Mouse (Mus musculus): Measurements from ENCODE around the gene Trip12. TPM values are rescaled to one million over a fixed set of nuclear protein-coding genes. Genes with fewer than 3 reads are reported as not detected.

Trip12 gene
- polyA plus RNA-seq, 1 experiment from 2014 or later, result 82.7 TPM

DNA sequence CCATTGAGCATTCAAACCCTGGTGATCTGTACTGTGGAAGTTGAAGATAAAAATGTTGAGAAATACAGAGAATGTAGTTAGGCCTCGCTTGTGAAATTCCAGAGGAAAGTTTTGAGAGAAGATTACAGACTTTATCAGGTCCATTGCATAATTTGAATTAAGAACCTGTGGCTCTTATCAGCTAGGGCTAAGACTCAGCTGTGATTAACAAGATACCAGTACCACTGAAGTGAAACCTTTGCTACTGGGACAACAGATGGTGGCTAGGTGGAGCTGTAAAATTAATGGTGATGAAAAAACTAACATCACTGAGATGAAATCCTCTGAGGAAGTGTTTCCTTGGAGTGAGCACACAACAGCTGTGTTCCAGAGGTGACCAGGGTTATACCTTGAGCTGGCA lies 100.2 kb downstream of the Trip12 start:
- DNase-seq (ENCODE audit: low spot score) (no peak), ATAC-seq (replicated peaks; ENCODE audit: insufficient number of reproducible peaks, low FRiP score, low TSS enrichment, low read depth) (no peak)
- 85% methylated on average over 1 of the region's 1 CpGs for WGBS
- no peak overlapping the region for H3K4me2 ChIP-seq (ENCODE audit: low read depth, low read length)
- H3K4me1 ChIP-seq (ENCODE audit: control insufficient read depth, insufficient read depth, low read length), result no peaks in the 10 kb centered on the region
- no peak overlapping the region for H3K27ac ChIP-seq (replicated peaks; ENCODE audit: low read depth, low read length)
- H3K4me3 ChIP-seq (ENCODE audit: low read depth, low read length), result no peak overlapping the region
- no peaks in the 10 kb centered on the region; the same call in 1 of the 2 replicates for H3K36me3 ChIP-seq (replicated peaks; ENCODE audit: control insufficient read depth, insufficient read depth, low read depth, low read length)
- no peaks in the 10 kb centered on the region for H3K27me3 ChIP-seq (ENCODE audit: control insufficient read depth, insufficient read depth, low read length)
- no peak overlapping the region for H3K9ac ChIP-seq (replicated peaks; ENCODE audit: low read length)
- no peaks in the 10 kb centered on the region for H3K9me3 ChIP-seq (replicated peaks; ENCODE audit: control insufficient read depth, low read length)

DNA sequence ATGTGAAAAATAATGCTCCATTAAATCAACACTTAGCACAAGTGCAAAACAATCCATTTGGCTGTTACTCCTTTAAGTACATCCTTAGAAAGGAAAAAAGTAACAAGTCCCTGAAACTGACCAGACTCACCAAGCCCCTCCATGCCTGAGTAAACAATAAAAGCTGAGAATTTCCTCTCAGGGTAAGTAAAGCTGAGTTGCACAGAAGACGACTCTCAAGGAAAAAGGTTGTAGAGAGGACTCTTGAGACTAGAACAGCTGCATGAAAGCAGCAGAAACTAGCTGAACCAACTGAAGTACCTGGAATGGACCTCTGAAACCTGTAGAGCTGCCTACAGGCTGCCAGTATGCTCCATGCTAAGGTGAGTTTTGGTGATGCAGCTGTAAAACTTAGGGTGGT lies 103.2 kb downstream of the Trip12 start:
- Histone ChIP-seq H3K4me1 (ENCODE audit: control insufficient read depth, insufficient read depth, low read length) (no peaks in the 10 kb centered on the region), H3K4me2 (ENCODE audit: low read depth, low read length) (no peak overlapping the region), H3K4me3 (ENCODE audit: low read depth, low read length) (no peak overlapping the region), H3K36me3 (replicated peaks; ENCODE audit: control insufficient read depth, insufficient read depth, low read depth, low read length) (no peaks in the 10 kb centered on the region; the same call in none of the 2 replicates), H3K27me3 (ENCODE audit: control insufficient read depth, insufficient read depth, low read length) (no peaks in the 10 kb centered on the region), H3K9me3 (replicated peaks; ENCODE audit: control insufficient read depth, low read length) (no peaks in the 10 kb centered on the region), H3K27ac (replicated peaks; ENCODE audit: low read depth, low read length) (no peak overlapping the region), H3K9ac (replicated peaks; ENCODE audit: low read length) (no peak overlapping the region)
- DNase-seq (ENCODE audit: low spot score) (no peak), ATAC-seq (replicated peaks; ENCODE audit: insufficient number of reproducible peaks, low FRiP score, low TSS enrichment, low read depth) (no peak)
- WGBS, result 69% methylated on average over 1 of the region's 1 CpGs

DNA sequence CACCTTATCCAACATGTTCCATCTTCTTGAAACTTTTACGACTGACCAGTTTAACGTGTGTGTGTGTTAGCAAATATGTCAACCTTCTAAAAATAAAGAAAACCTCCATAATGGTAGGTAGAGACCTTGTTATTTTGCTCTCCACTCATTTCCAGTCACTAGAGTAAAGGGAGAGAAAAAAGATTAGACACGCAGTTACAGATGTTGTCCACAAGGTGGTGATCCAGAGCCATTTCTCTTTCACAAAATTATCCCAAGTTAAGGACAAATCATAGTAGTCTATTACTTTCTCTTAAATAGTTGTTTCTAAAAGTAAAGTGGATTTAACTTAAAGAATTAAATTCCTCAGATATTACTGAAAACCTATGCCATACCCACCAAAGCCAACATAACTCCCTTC lies 106.5 kb downstream of the Trip12 start:
- WGBS, result 61% methylated on average over 3 of the region's 3 CpGs
- no peak for ATAC-seq (replicated peaks; ENCODE audit: insufficient number of reproducible peaks, low FRiP score, low TSS enrichment, low read depth)
- peak; percentile 52 for DNase-seq (ENCODE audit: low spot score)
- no peaks in the 10 kb centered on the region for H3K27me3 ChIP-seq (ENCODE audit: control insufficient read depth, insufficient read depth, low read length)
- no peak overlapping the region for H3K27ac ChIP-seq (replicated peaks; ENCODE audit: low read depth, low read length)
- no peaks in the 10 kb centered on the region for H3K9me3 ChIP-seq (replicated peaks; ENCODE audit: control insufficient read depth, low read length)
- no peak overlapping the region for H3K4me3 ChIP-seq (ENCODE audit: low read depth, low read length)
- peaks cover 5% of the 10 kb centered on the region for H3K36me3 ChIP-seq (replicated peaks; ENCODE audit: control insufficient read depth, insufficient read depth, low read depth, low read length)
- H3K9ac ChIP-seq (replicated peaks; ENCODE audit: low read length), result no peak overlapping the region
- H3K4me1 ChIP-seq (ENCODE audit: control insufficient read depth, insufficient read depth, low read length), result no peaks in the 10 kb centered on the region
- H3K4me2 ChIP-seq (ENCODE audit: low read depth, low read length), result no peak overlapping the region

- Histone ChIP-seq H3K27ac (replicated peaks; ENCODE audit: low read depth, low read length) (no peak overlapping the region), H3K9me3 (replicated peaks; ENCODE audit: control insufficient read depth, low read length) (no peaks in the 10 kb centered on the region), H3K4me1 (ENCODE audit: control insufficient read depth, insufficient read depth, low read length) (no peaks in the 10 kb centered on the region), H3K9ac (replicated peaks; ENCODE audit: low read length) (no peak overlapping the region), H3K36me3 (replicated peaks; ENCODE audit: control insufficient read depth, insufficient read depth, low read depth, low read length) (peaks cover 5% of the 10 kb centered on the region), H3K4me3 (ENCODE audit: low read depth, low read length) (no peak overlapping the region), H3K27me3 (ENCODE audit: control insufficient read depth, insufficient read depth, low read length) (no peaks in the 10 kb centered on the region), H3K4me2 (ENCODE audit: low read depth, low read length) (no peak overlapping the region)
- WGBS, result 93% methylated on average over 1 of the region's 1 CpGs
- no peak for DNase-seq (ENCODE audit: low spot score)
- ATAC-seq (replicated peaks; ENCODE audit: insufficient number of reproducible peaks, low FRiP score, low TSS enrichment, low read depth), result no peak
Observed at GRCm38 (mm10) chr1:84731763-84732162, 108.6 kb downstream of the Trip12 start.

DNA sequence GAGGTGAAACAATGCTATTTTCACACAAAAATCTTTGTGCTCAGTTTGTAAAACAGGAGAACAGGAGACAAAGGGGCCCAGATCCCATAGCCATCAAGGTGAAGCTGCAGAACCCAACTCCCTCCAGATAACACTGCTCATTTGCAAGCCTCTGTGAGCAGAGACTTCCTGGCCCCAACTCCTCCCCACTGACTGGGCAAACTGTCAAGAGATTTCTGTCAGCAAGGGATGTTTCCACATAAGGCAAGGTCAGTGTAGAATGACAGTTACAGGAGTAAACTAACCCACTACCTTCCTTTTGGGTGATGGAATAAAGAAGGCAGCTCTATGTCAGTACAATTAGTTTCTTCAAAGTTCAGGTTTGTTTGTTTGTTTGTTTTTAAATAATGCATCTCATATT lies 117.5 kb downstream of the Trip12 start:
- Histone ChIP-seq H3K4me1 (ENCODE audit: control insufficient read depth, insufficient read depth, low read length) (no peaks in the 10 kb centered on the region), H3K27me3 (ENCODE audit: control insufficient read depth, insufficient read depth, low read length) (no peaks in the 10 kb centered on the region), H3K36me3 (replicated peaks; ENCODE audit: control insufficient read depth, insufficient read depth, low read depth, low read length) (peaks cover 8% of the 10 kb centered on the region), H3K27ac (replicated peaks; ENCODE audit: low read depth, low read length) (no peak overlapping the region), H3K4me2 (ENCODE audit: low read depth, low read length) (no peak overlapping the region), H3K9ac (replicated peaks; ENCODE audit: low read length) (no peak overlapping the region), H3K4me3 (ENCODE audit: low read depth, low read length) (no peak overlapping the region), H3K9me3 (replicated peaks; ENCODE audit: control insufficient read depth, low read length) (no peaks in the 10 kb centered on the region)
- ATAC-seq (replicated peaks; ENCODE audit: insufficient number of reproducible peaks, low FRiP score, low TSS enrichment, low read depth) (no peak), DNase-seq (ENCODE audit: low spot score) (no peak)

- no peak overlapping the region for H3K9ac ChIP-seq (replicated peaks; ENCODE audit: low read length)
- ATAC-seq (replicated peaks; ENCODE audit: insufficient number of reproducible peaks, low FRiP score, low TSS enrichment, low read depth), result no peak
- 93% methylated on average over 3 of the region's 3 CpGs for WGBS
- DNase-seq (ENCODE audit: low spot score), result no peak
- H3K36me3 ChIP-seq (replicated peaks; ENCODE audit: control insufficient read depth, insufficient read depth, low read depth, low read length), result peaks cover 8% of the 10 kb centered on the region
- no peaks in the 10 kb centered on the region for H3K27me3 ChIP-seq (ENCODE audit: control insufficient read depth, insufficient read depth, low read length)
- H3K4me3 ChIP-seq (ENCODE audit: low read depth, low read length), result no peak overlapping the region
- no peaks in the 10 kb centered on the region for H3K9me3 ChIP-seq (replicated peaks; ENCODE audit: control insufficient read depth, low read length)
- no peaks in the 10 kb centered on the region for H3K4me1 ChIP-seq (ENCODE audit: control insufficient read depth, insufficient read depth, low read length)
- H3K27ac ChIP-seq (replicated peaks; ENCODE audit: low read depth, low read length), result no peak overlapping the region
- no peak overlapping the region for H3K4me2 ChIP-seq (ENCODE audit: low read depth, low read length)
Observed at GRCm38 (mm10) chr1:84722371-84722770, 117.9 kb downstream of the Trip12 start.

DNA sequence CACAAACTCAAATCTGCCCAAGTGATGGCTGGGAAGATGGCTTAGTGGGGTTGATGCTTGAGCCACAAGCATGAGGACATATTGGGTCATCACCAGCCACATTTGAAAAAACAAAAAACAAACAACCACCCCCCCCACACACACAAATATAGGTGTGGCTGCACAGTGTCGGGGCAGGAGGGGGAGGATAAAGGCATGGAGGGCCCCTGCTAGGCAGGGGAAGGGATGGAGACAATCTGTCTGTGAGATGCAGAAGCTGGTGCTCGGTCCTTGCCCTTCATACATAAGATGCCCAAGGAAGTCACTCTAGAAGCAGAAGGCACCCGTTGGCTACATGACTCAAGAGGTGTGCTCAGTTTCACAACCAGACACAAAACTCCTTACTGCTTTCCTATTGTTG lies 118.4 kb downstream of the Trip12 start:
- 89% methylated on average over 3 of the region's 3 CpGs for whole genome bisulfite sequencing
- no peak overlapping the region for H3K4me3 ChIP-seq (ENCODE audit: low read depth, low read length)
- H3K9ac ChIP-seq (replicated peaks; ENCODE audit: low read length), result no peak overlapping the region
- H3K36me3 ChIP-seq (replicated peaks; ENCODE audit: control insufficient read depth, insufficient read depth, low read depth, low read length), result peaks cover 8% of the 10 kb centered on the region
- H3K27me3 ChIP-seq (ENCODE audit: control insufficient read depth, insufficient read depth, low read length), result no peaks in the 10 kb centered on the region
- H3K4me2 ChIP-seq (ENCODE audit: low read depth, low read length), result no peak overlapping the region
- ATAC-seq (replicated peaks; ENCODE audit: insufficient number of reproducible peaks, low FRiP score, low TSS enrichment, low read depth) (no peak), DNase-seq (ENCODE audit: low spot score) (no peak)
- no peaks in the 10 kb centered on the region for H3K4me1 ChIP-seq (ENCODE audit: control insufficient read depth, insufficient read depth, low read length)
- H3K9me3 ChIP-seq (replicated peaks; ENCODE audit: control insufficient read depth, low read length), result no peaks in the 10 kb centered on the region
- no peak overlapping the region for H3K27ac ChIP-seq (replicated peaks; ENCODE audit: low read depth, low read length)

DNA sequence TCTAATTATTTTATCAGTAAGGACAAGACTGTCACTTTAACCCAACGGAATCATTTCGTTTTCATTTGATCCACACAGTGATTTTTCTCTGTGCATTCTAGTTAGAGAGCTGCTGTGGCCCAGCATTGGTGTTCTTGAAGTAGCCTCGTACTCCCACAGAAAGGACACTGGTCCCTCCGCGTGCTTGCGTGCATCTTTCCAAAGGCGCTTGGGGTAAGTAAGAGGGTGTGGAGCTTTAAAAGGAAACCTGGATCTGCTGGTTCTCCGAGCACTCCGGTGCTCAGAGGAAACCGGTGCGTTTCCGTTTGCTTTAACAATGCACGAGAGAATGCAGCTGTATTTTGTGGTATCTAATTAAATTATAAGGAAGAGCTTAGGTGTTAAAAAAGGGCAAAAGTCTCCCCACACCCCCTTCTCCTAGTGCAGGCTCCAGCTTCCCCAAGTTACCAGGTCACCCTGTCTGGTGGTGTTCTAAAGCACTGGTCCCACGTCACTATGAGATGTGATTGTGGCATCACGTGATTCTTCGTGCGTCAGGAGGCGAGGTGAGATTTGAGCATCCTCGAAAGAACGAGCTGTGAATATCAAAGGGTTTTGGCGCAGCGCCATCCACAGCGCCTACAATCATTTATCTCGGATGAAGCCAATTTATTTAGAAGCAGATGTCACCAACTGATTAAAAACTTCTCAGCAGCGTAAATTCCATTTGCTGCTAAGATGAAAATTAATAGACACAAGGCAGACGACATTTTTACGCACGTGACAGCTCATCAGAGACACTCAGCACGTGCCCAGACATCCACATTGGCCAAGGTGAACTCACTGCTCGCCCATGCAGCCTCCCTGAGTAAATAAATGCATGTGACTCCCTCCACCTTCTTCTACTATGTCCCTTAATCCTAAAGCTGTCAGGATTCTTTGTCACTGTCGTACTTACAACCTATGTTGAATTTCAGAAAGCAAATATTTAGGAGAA lies 130.2 kb downstream of the Trip12 start:
- DNase-seq (ENCODE audit: low spot score) (peak; percentile 21), ATAC-seq (replicated peaks; ENCODE audit: insufficient number of reproducible peaks, low FRiP score, low TSS enrichment, low read depth) (no peak)
- WGBS, result 17% methylated on average over 31 of the region's 31 CpGs
- H3K4me3 ChIP-seq (ENCODE audit: low read depth, low read length), result peak overlapping the region; percentile 15
- H3K4me1 ChIP-seq (ENCODE audit: control insufficient read depth, insufficient read depth, low read length), result no peaks in the 10 kb centered on the region
- H3K27ac ChIP-seq (replicated peaks; ENCODE audit: low read depth, low read length), result no peak overlapping the region
- no peaks in the 10 kb centered on the region for H3K27me3 ChIP-seq (ENCODE audit: control insufficient read depth, insufficient read depth, low read length)
- H3K9me3 ChIP-seq (replicated peaks; ENCODE audit: control insufficient read depth, low read length), result no peaks in the 10 kb centered on the region
- H3K9ac ChIP-seq (replicated peaks; ENCODE audit: low read length), result no peak overlapping the region
- peak overlapping the region; percentile 32 for H3K4me2 ChIP-seq (ENCODE audit: low read depth, low read length)
- H3K36me3 ChIP-seq (replicated peaks; ENCODE audit: control insufficient read depth, insufficient read depth, low read depth, low read length), result no peaks in the 10 kb centered on the region
